Mouse (Mus musculus) kidney, adult 2 months (tissue): ENCODE results near the gene Krtap1-4.

Source experiments
- CTCF ChIP-seq: fragments of 200-500 bp; conservative IDR thresholded peaks from 2 replicates; pipeline ENCODE4 v1.5.1; 2011; ENCODE audit warnings: low read depth, mild to moderate bottlenecking, control low read depth, low read length, moderate library complexity, mixed read lengths; ENCODE audit not compliant: insufficient read depth, insufficient read length
- POLR2A ChIP-seq: fragments of 200-500 bp; IDR thresholded peaks from one replicate; pipeline ENCODE4 v1.6.1; 2011; ENCODE audit warnings: low read depth, low read length, control low read depth

GRCm38 (mm10) chr11:99614796-99615363 lies 31.4 kb upstream of the Krtap1-4 start, which contains the start of gene Krtap2-4:
- no peak for TF ChIP-seq POLR2A
- no peak for TF ChIP-seq CTCF
